Mouse (Mus musculus): Measurements from ENCODE around the gene Dpp6. TPM values are rescaled to one million over a fixed set of nuclear protein-coding genes. Genes with fewer than 3 reads are reported as not detected.
"Not testable (repeated sequence)": the region's sequence is repeated elsewhere in the genome, so short reads cannot be mapped to it uniquely, and the experiment has no call there.

Gene Dpp6
- polyA plus RNA-seq, 1 experiment from 2014 or later, result 51.6 TPM

DNA sequence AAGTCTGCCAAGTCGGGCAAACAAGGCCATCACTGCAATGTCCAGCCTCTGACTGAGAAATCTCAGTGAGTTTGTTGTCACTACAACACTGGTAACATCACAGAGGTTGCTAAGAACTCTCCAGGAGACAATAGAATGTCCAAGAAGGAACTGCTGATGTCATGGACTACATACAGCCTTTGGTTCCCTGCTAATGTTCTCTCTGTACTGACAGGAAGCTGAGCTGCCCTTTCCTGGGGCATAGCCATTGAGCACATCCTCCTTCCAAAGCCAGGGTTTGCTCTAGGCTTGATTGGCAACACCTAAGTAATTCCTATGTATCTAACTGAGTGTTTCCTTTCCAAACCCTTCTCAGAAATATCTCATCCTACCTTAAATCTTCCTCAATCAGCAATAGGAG lies 684.3 kb downstream of the Dpp6 start, which contains the start of gene Speer4b:
Speer4b (minus strand) TSS at position 101 of the 400 bp plus-strand sequence.
- H3K4me3 ChIP-seq; H3K27ac ChIP-seq (replicated peaks); H3K4me2 ChIP-seq; H3K36me3 ChIP-seq; H3K9me3 ChIP-seq; H3K9ac ChIP-seq; H3K4me1 ChIP-seq (replicated peaks); H3K27me3 ChIP-seq; ATAC-seq (ENCODE audit: low read depth): not testable (repeated sequence)
- 61% methylated on average over 1 of the region's 1 CpGs for WGBS

DNA sequence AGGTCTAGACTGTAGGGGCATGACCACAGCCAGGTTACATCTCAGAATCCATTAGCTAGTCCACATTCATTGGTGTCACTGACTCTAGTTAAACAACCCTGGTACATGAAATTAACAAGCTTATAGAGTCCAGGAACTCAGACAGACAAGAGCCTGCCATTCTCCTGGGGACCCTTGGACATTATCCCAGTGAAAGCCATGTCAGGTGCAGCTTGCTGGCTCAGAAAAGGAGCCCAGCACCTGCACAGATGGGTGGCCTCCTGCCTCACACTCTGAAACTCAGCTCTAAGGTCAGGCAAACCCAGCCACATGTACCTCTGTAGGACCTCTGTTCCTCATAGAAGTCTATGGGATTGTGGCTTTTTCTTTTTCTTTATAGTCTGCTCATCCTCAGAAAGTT lies 701.7 kb downstream of the Dpp6 start:
- Histone ChIP-seq H3K4me1 (replicated peaks) (peaks cover 3% of the 10 kb centered on the region; the same call in 1 of the 2 replicates), H3K9me3 (no peaks in the 10 kb centered on the region), H3K36me3 (no peaks in the 10 kb centered on the region), H3K27ac (replicated peaks) (no peak overlapping the region), H3K4me3 (no peak overlapping the region), H3K9ac (no peak overlapping the region), H3K27me3 (no peaks in the 10 kb centered on the region), H3K4me2 (no peak overlapping the region)
- ATAC-seq (ENCODE audit: low read depth), result no peak

DNA sequence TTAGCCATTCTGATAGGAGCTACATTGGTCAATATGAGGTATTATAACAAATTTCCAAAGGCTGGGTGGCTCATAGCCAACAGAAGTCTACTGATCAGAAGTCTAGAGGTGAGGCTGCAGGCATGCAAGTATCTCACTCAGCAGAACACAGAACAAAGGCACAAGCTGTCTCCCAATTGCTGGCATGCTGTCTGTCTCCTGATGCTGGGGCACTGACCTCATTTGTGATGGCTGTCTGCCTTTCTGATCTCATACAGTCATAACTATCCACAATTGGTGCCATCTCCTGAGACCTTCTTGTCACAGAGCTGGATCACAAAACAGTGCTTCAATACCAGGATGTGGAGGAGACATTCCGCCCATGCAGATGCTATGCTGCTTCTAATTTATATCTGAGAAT lies 709.9 kb downstream of the Dpp6 start:
- Histone ChIP-seq H3K36me3 (no peaks in the 10 kb centered on the region), H3K4me1 (replicated peaks) (no peaks in the 10 kb centered on the region), H3K27me3 (no peaks in the 10 kb centered on the region), H3K9me3 (no peaks in the 10 kb centered on the region), H3K4me3 (no peak overlapping the region), H3K27ac (replicated peaks) (no peak overlapping the region), H3K4me2 (no peak overlapping the region), H3K9ac (no peak overlapping the region)
- no peak for ATAC-seq (ENCODE audit: low read depth)
- WGBS, result 85% methylated on average over 1 of the region's 1 CpGs

DNA sequence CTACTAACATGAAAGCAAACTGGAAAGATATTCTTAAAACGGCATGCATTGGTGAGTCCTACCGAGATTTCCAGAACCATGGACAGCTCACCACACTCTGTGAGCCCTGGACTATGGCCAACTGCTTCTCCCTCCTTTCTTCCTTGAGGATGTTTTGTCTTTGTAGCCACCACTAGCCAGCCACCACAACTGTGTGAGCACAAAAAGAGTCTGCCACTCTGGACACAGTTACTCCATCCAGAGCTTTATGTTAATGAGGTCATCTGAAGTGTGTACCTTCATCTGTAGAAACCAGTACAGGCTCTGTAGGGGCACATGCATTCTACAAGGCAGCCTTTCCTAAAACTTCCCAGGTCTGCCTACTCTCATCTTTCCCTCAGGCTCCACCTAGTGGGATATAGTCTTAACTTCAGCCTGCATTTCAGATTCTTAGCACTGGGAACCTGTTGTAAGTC lies 727.8 kb downstream of the Dpp6 start:
- ATAC-seq (ENCODE audit: low read depth), result peak; percentile 67
- no peak overlapping the region for H3K9ac ChIP-seq
- H3K9me3 ChIP-seq, result no peaks in the 10 kb centered on the region

DNA sequence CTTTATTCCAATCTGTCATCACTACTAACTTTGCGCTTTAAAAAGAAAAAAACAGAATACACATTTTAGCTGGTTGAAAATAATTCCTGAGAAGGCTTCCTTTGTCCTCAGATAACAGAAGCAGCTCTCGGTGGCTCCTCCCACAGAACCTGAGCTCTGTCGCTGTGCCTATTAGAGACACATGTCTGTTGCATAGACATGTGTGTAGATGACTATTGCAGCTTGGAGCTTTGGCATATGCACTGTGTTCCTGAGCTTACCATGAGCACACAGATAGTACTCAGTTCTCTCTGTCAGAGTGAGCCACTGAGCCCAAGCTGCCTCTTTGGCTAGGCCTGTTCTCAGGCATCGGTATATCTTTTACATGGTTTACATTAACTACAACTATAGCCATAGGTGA lies 732.3 kb downstream of the Dpp6 start:
- Histone ChIP-seq H3K27me3 (no peaks in the 10 kb centered on the region), H3K36me3 (no peaks in the 10 kb centered on the region), H3K4me1 (replicated peaks) (no peaks in the 10 kb centered on the region), H3K9ac (no peak overlapping the region), H3K27ac (replicated peaks) (no peak overlapping the region), H3K4me2 (no peak overlapping the region), H3K9me3 (no peaks in the 10 kb centered on the region), H3K4me3 (no peak overlapping the region)
- no peak for ATAC-seq (ENCODE audit: low read depth)
- WGBS, result 88% methylated on average over 4 of the region's 4 CpGs

More for the DNA sequence above, 727.8 kb downstream of the Dpp6 start:
- Histone ChIP-seq H3K36me3 (no peaks in the 10 kb centered on the region), H3K27ac (replicated peaks) (no peak overlapping the region), H3K4me3 (no peak overlapping the region), H3K27me3 (no peaks in the 10 kb centered on the region), H3K4me2 (no peak overlapping the region), H3K4me1 (replicated peaks) (no peaks in the 10 kb centered on the region)
- WGBS, result 27% methylated on average over 2 of the region's 2 CpGs

- no peak for ATAC-seq (ENCODE audit: low read depth)
Measured at GRCm38 (mm10) chr5:27565700-27566099, 748.7 kb downstream of the Dpp6 start.

DNA sequence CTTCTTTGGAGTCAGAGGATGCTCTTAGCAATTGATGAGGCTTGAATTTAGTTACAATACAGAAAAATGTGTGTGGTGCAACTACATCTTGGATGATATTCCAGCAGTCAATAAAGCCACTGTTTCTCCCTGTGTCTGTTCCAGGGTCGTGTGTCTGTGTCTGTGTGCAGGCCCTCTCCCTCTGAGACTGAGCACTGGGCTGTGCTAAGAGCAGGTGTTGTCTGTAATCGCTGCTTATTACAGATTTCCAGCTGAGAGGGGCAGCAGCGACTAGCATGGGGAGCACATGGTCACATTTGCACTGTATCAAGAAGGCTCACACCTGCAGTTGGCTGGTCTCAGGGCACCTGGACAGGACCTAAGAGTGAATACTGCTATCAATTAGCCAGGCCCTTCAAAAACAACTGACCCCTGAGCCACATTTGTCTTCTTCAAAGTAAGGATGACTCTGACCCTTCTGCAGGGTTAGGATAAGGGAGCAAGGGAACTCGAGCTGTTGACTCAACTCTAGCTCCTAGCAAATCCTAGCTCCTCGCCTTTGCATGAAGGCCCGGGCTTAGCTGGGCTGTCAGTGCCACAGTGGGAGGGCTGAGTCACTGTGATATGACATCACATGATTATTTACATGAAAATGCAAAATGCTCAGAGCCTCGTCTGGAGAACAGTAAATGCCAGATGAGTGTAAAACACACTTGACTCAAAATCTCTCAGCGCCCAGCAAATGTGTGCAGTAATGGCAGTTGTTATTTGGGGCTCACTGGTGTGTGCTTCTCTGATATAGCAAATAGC lies 771.2 kb downstream of the Dpp6 start:
- no peak overlapping the region for H3K9ac ChIP-seq
- ATAC-seq (ENCODE audit: low read depth), result no peak
- 53% methylated on average over 8 of the region's 8 CpGs for WGBS
- peaks cover 6% of the 10 kb centered on the region for H3K4me1 ChIP-seq (replicated peaks)
- H3K36me3 ChIP-seq, result no peaks in the 10 kb centered on the region
- H3K9me3 ChIP-seq, result no peaks in the 10 kb centered on the region
- H3K4me3 ChIP-seq, result no peak overlapping the region
- H3K4me2 ChIP-seq, result no peak overlapping the region
- no peaks in the 10 kb centered on the region for H3K27me3 ChIP-seq
- 0 out of 2 replicates have a peak overlapping the region, but pooled peaks have one; percentile 5 for H3K27ac ChIP-seq (replicated peaks)

More at GRCm38 (mm10) chr5:27565700-27566099, 748.7 kb downstream of the Dpp6 start:
- no peak overlapping the region for H3K9ac ChIP-seq
- H3K4me1 ChIP-seq (replicated peaks), result peaks cover 10% of the 10 kb centered on the region; the same call in 1 of the 2 replicates
- H3K27ac ChIP-seq (replicated peaks), result no peak overlapping the region
- H3K4me2 ChIP-seq, result no peak overlapping the region
- H3K36me3 ChIP-seq, result no peaks in the 10 kb centered on the region
- no peak overlapping the region for H3K4me3 ChIP-seq
- no peaks in the 10 kb centered on the region for H3K9me3 ChIP-seq
- no peaks in the 10 kb centered on the region for H3K27me3 ChIP-seq
- WGBS, result 66% methylated on average over 7 of the region's 7 CpGs

- H3K27me3 ChIP-seq, result no peaks in the 10 kb centered on the region
- H3K36me3 ChIP-seq, result 0 out of 2 replicates have a peak, but pooled peaks cover 3% of the 10 kb centered on the region
- H3K4me2 ChIP-seq, result no peak overlapping the region
- H3K9me3 ChIP-seq, result no peaks in the 10 kb centered on the region
- no peak overlapping the region for H3K27ac ChIP-seq (replicated peaks)
- 95% methylated on average over 1 of the region's 1 CpGs for WGBS
- no peak for ATAC-seq (ENCODE audit: low read depth)
- no peak overlapping the region for H3K4me3 ChIP-seq
- H3K4me1 ChIP-seq (replicated peaks), result no peaks in the 10 kb centered on the region
- H3K9ac ChIP-seq, result no peak overlapping the region
Measured at GRCm38 (mm10) chr5:27604132-27604531, 787.1 kb downstream of the Dpp6 start.

- peak; percentile 53; the same call in 1 of the 2 replicates for ATAC-seq (ENCODE audit: low read depth)
- WGBS, result 38% methylated on average over 7 of the region's 7 CpGs
- no peak overlapping the region for H3K27ac ChIP-seq (replicated peaks)
- no peaks in the 10 kb centered on the region for H3K9me3 ChIP-seq
- no peak overlapping the region for H3K4me2 ChIP-seq
- H3K36me3 ChIP-seq, result no peaks in the 10 kb centered on the region
- no peaks in the 10 kb centered on the region for H3K4me1 ChIP-seq (replicated peaks)
- H3K27me3 ChIP-seq, result no peaks in the 10 kb centered on the region
- no peak overlapping the region for H3K9ac ChIP-seq
- no peak overlapping the region for H3K4me3 ChIP-seq
Measured at GRCm38 (mm10) chr5:27615769-27616168, 798.8 kb downstream of the Dpp6 start.

- H3K4me2 ChIP-seq, result no peak overlapping the region
- no peak overlapping the region for H3K4me3 ChIP-seq
- H3K9me3 ChIP-seq, result no peaks in the 10 kb centered on the region
- no peak for ATAC-seq (ENCODE audit: low read depth)
- H3K4me1 ChIP-seq (replicated peaks), result no peaks in the 10 kb centered on the region
- H3K36me3 ChIP-seq, result no peaks in the 10 kb centered on the region
- H3K27ac ChIP-seq (replicated peaks), result no peak overlapping the region
- H3K27me3 ChIP-seq, result no peaks in the 10 kb centered on the region
- no peak overlapping the region for H3K9ac ChIP-seq
Measured at GRCm38 (mm10) chr5:27621811-27622210, 804.8 kb downstream of the Dpp6 start.

GRCm38 (mm10) chr5:27623876-27624275 lies 806.9 kb downstream of the Dpp6 start:
- no peak for ATAC-seq (ENCODE audit: low read depth)
- no peaks in the 10 kb centered on the region for H3K4me1 ChIP-seq (replicated peaks)
- no peak overlapping the region for H3K9ac ChIP-seq
- H3K9me3 ChIP-seq, result no peaks in the 10 kb centered on the region
- no peak overlapping the region for H3K4me3 ChIP-seq
- H3K27me3 ChIP-seq, result no peaks in the 10 kb centered on the region
- WGBS, result 59% methylated on average over 1 of the region's 1 CpGs
- no peaks in the 10 kb centered on the region for H3K36me3 ChIP-seq
- H3K27ac ChIP-seq (replicated peaks), result no peak overlapping the region
- H3K4me2 ChIP-seq, result no peak overlapping the region

DNA sequence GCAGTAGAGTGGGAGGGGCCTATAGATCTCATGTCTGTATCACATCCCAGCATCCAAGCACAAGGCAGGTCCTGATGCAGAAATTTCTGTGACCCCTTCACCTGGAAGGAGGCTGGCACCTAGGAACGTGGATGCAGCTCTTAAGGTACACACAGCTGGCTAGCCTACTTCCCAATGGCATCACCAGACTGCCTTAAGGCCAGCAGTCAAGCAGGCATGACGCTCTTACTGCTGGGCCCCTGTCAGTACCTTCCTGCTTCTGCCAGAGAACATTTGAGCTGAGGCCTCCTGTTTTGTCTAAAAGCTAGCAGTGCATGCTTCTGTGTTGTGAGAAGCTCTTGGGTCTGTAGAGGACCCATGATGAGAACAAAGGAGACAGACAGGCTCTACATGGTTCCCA lies 815.1 kb downstream of the Dpp6 start:
- H3K36me3 ChIP-seq, result peaks cover 39% of the 10 kb centered on the region

GRCm38 (mm10) chr5:27635941-27636340 lies 818.9 kb downstream of the Dpp6 start:
- H3K4me1 ChIP-seq (replicated peaks), result no peaks in the 10 kb centered on the region
- H3K4me3 ChIP-seq, result no peak overlapping the region

More for the DNA sequence above, 815.1 kb downstream of the Dpp6 start:
- Histone ChIP-seq H3K27ac (replicated peaks) (no peak overlapping the region), H3K4me2 (no peak overlapping the region), H3K27me3 (no peaks in the 10 kb centered on the region), H3K9ac (no peak overlapping the region), H3K4me3 (no peak overlapping the region), H3K4me1 (replicated peaks) (no peaks in the 10 kb centered on the region), H3K9me3 (no peaks in the 10 kb centered on the region; the same call in 1 of the 2 replicates)
- ATAC-seq (ENCODE audit: low read depth), result no peak
- WGBS, result 87% methylated on average over 2 of the region's 2 CpGs

More at GRCm38 (mm10) chr5:27635941-27636340, 818.9 kb downstream of the Dpp6 start:
- H3K27ac ChIP-seq (replicated peaks), result no peak overlapping the region
- H3K9me3 ChIP-seq, result no peaks in the 10 kb centered on the region; the same call in 1 of the 2 replicates
- 77% methylated on average over 2 of the region's 2 CpGs for WGBS
- H3K4me2 ChIP-seq, result no peak overlapping the region
- peaks cover 49% of the 10 kb centered on the region for H3K36me3 ChIP-seq
- ATAC-seq (ENCODE audit: low read depth), result no peak
- no peak overlapping the region for H3K9ac ChIP-seq
- H3K27me3 ChIP-seq, result no peaks in the 10 kb centered on the region
